Mouse (Mus musculus) 416B (cell line): ENCODE data around the gene Daam1.

Source experiments
- DNase-seq: peaks from one replicate; pipeline ENCODE4 v3.0.0; 2011; ENCODE audit warnings: low read depth

The Daam1 gene

DNA sequence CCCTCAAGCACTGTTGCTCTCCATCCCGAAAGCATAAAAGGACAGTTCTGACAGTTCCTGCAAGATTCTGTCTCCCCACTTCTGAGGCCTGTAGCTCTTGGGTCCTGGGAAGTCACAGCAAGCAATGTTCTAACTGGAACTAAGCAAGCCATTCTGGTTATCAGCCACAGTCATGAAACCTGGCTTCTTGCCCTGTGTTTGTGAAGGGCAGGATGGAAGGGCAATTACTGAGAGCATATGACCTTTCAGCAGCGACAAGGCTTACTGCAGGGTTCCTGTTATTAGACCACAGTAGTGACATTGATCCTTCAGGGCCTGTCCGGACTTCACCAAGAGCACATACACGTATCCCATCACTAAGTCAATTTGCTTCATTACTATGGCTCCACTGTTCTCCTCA, 167.8 kb downstream of the Daam1 start:
- peak; percentile 19 for DNase-seq

DNA sequence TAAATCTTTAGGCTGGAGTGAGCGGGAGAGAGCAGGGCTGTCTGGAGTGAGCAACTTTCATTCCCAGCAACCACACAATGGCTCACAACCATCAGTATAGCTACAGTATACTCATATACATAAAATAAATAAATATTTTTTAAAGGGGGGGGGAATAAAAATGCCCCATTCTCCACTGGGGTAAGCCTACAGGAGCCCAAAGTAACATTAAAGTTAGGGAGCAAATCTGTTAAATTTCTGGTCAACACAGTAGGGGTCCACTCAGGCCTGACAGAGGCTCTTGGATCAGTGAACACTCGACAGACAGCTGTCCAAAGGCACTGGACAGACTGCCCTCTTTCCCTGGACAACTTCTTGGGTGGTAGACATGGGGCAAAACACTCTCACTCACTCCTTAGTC, 168.8 kb downstream of the Daam1 start:
- DNase-seq, result no peak

DNA sequence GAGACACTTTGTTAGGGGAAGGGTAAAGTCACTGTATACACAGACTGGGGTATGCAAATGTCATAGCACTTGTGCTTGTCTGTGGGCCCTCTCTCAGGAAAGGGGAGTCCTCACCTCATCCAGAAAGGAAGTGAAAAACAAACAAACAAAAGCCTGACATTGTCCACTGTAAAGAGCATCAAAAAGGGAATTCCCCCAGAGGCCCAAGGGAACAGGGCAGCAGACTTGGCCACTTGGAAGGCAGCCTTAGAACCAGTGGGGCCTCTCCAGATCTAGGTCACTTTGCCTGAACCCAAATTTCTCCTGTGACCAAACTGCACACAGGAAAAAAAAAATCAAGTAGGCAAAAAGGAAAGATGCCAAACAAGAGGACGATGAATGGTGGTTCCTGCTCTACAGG, 170.9 kb downstream of the Daam1 start:
- no peak for DNase-seq

DNA sequence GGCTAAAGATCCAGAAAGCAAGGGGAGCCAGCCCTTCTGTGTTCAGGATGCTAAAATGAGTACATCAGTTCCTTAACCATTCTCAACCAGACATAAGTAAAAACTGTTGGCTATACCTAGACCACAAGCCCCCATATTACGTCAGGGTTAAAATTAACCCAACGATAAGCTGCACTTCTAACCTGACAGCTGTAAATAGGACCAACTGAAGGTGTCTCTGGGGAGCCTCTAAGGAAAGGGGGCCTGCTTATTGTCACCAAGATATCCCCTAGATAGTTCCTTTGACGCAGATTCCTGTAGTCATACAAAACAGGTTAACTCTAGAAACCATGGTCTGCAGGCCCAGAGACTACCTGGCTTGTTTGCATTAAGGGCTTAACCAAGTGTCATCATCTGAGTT, 174.4 kb downstream of the Daam1 start:
- no peak for DNase-seq

DNA sequence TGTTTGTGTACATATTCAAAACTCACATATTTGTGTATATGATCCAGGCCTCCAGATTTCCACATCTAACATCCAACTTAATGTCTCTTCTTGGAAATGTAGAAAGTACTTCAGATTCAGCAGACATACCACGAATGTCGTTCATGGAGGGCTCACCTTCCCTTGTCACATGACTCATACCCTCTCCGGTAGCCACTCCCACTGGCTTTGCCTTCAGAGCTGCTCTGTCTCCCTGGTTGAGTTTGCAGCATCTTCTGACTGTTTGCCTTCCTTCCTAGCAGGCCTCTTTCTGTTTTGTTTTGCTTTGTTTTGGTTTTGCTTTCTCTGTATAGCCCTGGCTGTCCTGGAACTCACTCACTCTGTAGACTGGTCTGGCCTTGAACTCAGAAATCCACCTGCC, 176.8 kb downstream of the Daam1 start:
- no peak for DNase-seq

DNA sequence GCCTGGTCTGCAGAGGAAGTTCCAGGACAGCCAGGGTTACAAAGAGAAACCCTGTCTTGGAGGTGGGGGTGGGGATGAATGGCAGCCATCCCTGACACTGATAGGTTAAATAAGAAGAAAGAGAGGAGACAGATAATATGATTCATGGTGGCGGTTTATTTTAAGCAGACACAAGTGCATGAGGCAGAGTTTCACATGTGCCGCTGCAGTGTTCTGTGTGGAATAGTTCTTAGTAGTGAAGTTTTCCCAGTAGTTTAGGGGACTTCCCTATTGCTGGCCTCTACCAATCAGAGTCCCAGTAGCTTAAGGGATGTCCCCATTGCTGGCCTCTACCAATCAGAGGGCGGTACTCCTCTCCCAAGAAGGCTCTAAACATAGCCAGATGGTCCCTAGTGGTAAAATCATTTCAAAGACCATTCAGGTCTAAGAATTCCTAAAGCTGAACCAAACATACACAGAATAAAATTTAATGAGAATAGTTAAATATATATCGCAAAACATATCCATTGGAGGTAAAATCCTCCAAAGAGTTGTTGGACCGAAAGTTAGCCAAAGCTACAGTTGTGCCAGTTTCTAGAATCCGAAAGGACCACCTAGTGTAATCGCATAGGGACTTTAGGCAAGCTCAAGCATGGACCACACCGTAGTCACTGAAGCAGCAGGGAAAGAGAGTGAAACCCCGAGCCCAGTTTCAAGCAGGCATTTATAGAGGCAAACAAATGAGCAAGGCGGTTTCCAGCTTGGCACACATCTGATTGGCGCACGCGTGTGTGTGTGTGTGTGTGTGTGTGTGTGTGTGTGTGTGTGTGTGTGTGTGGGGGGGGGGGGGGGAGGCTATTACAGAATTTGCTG, 178.4 kb downstream of the Daam1 start:
- DNase-seq, result no peak

DNA sequence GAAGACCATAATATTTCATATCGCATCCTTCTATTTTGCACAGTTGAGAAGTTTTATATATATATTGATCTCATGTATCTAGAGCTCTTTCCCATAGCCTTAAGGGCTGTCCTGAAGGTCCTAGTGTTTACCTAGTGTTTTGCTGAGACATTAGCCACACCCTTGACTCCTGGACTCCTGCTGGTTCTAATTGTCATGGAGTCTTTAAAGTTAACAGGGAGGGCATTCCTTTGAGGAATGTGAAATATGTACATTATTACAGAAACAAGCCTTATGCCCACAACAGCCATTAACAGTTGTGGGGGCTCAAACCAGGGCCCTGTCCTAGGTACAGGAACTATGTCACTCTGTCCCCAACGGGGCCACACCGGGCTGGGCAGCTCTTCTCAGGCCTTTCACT, 180.5 kb downstream of the Daam1 start:
- DNase-seq, result no peak

DNA sequence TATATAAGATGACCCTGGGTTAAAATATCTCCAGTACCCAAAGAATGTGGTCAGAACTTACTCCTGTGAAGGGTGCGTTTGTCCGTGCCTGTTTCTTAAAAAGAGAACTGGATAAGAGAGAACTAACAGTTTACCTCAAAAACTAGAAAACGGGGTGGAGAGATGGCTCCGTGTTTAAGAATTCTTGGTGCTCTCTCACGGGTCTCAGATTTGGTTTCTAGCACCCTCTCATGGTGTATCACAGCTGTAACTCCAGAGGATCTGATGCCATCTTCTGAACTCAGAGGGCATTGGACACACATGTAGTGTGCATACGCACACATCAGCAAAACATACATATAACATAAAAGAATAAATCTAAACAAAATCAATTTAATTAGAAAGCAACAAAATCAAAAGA, 181.2 kb downstream of the Daam1 start:
- DNase-seq, result peak; percentile 8

DNA sequence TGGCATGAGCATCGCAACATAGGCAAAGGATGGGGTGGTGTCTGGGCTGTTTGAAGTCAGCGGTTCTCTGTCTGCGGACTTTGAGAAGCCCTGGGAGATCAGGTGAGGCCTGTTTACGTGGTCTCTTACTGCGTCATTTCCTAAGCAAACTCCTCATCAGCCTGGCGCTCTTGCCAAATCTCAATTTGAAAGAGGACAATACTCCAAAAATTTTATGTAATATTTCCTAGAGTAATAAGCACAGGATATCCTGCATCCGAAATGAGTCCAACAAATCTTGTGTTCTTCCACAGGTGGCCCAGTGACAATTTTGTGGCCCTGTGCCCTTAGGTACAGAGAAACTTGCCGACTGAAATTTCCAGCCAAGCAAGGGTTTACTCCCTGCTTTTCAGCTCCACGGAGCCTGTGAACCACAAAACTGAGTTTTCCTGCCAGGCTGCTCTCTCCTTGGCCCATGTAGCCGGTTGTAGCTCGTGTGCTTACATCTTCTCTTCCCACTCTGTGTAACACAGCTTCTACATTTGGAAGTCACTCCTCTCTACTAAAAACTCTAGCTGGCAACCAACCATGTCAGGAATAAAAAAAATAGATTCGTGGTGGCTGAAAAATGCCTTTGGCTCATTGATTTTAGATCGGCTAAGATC, 183.0 kb downstream of the Daam1 start:
- no peak for DNase-seq

DNA sequence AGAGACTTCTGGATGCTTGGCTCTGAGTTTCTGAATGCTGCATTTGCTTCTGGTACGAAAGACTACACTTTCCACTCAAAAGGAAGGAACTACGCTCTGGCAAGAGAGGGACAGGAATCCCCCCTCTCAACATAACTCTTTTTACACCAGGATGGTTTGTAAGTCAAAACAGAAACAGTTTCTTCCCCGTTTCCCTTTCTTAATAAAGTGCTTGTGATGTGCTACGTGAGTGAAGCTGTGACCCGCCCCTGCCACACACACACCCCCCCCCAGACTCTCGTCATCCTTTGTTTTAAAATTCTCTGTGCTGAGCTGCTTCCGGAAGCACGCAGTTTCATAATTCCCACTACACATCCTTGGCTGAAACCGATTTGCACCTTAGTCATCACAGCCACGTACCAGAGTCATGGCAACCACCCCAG, 183.5 kb downstream of the Daam1 start:
- DNase-seq, result peak; percentile 24

DNA sequence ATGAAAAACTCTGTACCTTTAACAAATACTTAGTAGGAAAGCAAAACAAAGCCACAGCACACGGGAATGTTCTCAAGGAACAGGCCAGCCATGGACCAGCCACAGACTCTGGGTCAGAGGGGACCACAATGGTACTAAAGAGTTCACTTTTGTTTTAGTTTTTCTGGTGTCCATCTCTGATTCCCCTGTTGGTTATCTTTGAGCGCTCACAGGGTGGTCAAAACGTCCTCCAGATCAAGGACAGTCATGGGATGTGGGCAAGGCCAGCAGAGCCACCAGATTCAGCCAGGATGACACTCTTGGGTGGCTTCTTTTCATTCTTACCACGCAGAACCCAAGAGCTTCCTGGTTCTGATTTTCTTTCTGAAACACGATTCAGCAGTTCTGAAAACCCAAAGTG, 184.4 kb downstream of the Daam1 start:
- no peak for DNase-seq

DNA sequence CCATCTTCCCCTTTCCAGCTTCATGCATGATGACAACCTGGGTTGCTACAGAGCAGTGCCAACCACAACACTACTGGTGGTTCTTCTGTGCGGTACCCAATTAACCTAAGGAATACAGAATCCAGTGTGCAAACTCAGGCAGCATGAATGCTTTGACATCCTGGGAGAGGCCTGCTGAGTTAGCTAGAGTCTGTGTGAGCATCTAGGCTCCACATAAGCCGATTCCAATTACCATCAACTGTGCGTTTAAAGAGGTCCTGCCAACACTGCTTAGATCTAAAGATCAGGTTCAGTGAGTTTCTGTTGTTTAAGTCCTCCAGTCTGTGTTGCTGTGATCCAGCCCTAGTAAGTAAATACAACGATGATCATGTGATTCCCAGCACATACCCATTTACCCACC, 189.4 kb downstream of the Daam1 start:
- DNase-seq, result no peak

DNA sequence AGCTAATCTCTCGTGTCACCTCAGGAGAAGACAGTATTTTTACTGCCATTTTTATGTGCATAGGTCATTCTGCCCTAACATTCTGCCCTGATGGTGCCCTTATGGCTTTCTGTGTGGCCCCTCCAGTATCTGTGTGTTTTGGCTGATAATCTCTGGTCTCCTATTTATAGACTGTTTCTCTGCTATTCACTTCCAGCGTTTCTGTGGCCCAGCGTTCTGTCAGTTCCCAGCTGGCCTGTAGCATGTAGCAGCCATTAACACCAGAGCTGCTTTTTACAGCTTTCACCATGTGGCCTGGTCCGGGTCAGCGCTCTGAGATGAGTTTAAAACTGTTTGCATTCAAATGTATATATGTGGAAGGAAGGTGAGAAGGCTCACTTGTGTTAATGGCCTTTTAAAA, 190.7 kb downstream of the Daam1 start:
- no peak for DNase-seq

DNA sequence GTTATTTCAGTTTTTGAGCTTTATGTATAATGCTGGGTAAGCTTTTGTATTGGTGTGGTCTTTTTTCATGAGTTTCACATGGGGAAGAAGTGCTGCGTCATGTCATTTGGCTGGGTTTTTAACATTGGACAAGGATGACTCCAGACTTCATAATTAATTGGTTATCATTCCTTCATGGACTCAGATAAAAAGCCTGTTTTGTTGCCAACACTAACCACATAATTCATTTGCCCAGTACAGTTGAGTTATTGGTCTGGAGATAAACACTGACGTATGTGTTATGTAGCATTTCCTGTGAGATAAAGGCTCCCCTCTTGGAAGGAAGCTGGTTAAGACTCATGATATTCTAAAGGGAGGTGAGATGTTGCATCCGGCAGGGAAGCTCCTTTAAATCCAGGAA, 191.9 kb downstream of the Daam1 start:
- peak; percentile 36 for DNase-seq

DNA sequence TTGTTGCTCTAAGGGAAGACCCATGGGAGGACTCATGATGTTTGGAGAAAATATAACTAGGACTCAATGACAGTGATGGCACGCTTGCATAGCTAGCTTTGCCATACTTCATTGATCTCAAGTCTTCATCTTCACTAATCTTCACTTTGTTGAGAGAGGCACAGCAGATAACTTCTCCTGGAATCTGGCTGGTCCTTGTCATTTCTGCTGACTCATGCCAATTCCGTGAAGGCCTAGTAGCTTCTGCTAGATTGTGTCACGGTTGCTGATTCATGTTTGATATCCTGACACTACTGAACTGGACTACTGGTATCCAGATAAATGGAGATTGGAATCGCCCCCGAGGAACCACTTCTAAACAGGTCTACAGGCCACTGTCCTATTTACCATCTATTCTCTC, 192.7 kb downstream of the Daam1 start:
- no peak for DNase-seq

DNA sequence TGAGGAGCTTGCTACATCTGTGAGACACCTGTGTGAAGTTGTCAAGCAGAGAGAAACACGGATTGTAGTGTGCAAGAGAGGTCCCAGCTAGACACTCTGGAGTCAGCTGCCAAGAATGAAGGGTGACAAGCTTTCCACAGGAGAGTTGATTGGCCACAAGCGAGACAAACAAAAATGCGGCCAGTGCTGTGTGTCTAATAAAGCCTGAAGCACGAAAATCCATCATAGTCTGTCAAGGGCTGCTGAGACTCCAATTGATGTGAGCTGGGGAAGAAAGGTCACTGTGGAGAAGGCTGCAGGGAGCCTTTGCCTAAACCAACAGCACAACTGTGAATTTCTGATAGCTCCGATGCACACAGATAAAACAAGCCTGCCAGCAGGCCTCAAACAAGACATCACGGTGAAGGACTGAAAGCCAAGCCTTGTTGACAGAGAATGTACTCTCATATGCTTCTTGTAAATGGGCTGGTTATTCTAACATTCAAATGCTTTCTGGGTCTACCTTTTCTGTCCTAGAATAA, 194.5 kb downstream of the Daam1 start:
- no peak for DNase-seq

DNA sequence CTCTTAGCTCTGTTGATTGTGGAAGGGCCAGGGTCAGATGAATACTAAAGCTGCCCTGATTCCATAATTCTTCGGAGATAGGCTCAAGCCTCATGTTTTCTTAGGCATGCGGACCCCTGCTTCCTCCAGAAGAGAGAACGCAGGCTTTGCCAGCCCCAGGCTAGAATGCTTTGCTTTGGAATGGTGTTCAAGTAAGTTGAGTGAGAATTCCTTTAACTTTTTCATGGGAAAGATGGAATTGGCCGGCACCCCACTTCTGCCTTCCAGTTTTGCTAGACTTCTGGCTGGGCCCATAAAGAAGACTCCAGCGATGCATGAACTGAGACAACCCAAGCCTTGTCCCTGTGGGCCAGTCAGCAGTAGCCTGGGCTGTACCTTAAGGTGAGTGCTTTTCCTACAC, 200.3 kb downstream of the Daam1 start:
- DNase-seq, result no peak

DNA sequence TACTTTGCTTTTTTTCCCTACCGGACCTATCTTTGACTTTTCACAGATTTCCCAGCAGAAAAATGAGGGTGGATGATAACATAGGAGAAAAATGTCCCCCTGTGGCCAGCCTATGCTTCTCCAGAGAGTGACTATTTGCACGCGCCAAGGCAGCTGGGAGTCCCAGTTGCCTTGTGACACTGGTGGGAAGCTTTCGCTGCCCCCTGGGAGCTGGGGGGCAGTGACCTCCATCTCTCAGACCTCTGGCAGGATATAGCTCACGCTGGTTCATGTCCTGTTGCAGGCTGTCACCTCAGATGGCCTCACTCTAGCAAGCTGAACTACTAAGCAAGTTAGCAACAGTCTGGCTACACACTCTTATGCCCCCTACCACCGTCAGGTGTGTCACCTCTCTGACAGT, 200.9 kb downstream of the Daam1 start:
- no peak for DNase-seq

DNA sequence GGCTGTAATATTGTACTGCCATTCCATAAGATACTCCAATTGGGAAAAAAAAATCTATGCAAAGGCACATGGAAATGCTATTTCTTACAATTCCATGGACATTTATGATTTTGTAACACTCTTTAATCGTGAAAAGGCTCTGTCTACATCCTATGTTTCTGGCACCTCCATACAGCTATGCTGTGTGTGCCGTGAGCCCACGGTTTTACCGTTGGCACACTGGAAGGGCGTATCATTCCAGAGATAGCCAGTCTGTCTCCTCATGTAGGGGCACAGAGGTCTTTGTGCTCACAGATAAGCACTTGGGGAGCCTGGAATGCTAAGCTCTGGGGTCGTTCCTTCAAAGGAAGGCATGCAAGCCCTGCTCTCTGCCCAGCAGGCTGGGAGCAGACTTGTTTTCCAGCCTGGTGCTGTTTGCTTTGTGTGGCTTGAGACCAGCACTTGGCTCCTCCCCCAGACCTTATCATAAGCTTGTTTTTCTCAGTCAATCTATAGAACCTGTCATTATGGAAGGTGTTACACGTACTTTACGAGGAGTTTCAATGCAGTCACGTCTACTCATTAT, 205.3 kb downstream of the Daam1 start:
- DNase-seq, result no peak

DNA sequence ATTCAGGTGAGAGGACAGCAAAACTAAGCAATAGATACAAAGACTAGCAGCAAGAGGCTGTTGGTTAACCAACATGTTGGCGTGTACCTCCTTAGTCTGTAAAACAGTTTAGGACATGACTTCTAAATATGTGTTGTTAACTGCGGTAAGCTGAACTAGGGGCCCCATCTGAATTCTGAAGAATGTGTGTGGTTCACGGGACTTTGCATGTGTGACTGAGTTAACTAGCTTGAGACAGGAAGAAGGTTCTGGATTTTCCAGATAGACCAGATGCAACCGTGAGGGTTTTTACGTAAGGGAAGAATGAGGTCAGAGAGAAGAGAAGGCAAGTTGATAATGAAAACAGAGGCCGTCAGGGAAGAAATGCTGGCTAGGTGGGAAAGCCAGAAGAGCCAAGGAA, 206.2 kb downstream of the Daam1 start:
- DNase-seq, result no peak

DNA sequence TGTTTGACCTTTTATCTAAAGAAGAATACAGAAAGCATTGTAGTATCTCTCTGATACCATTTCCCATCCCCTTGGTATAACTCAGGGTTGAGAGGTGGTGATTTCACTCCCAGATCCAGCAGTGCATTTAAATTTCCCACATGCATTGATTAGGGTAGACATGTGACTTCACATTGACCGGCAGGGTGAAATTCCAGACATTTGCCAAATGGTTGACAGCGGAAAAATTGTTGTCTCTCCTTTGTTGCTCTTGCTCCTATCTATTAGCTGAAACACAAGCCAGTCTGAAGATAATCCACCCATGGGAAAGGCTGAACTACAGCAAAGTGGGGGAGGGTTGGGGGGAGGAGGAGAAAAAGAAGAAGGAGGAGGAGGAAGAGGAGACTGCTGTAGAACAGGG, 208.0 kb downstream of the Daam1 start:
- no peak for DNase-seq

DNA sequence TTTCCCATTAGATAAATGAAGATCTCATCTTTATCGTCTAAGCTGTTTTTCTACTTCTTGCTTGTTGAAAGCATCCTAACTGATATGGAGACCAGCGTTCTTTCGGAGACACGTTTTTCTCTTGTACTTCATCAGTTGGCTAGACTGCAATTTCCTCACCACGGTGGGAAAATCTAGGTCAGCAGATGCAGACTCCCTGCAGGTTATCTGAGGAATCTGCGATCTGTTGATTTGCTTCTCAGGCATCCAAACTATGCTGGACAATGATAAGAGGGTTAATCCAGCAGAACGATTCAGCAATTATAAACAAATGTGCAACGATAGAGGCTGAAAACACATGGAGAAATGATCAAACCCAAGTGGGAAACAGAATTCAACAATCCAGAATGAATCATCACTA, 208.6 kb downstream of the Daam1 start:
- DNase-seq, result no peak

DNA sequence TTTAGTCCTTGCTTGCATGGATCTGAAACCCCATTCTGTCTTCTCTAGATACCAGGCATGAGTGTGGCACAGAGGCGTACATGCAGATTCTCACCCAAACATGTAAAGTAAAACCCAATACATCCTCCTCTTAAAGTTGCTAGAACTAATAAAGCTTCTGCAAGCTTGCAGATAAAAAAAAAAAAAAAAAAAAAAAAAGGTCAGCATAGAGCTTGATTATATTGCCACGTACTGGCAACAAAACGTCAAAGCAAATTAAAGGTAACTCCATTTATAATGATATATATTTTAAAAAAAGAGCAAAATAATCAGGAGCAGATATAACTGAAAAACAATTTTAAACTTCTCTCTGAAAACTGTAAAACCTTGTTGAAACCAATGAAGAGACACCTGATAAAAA, 210.4 kb downstream of the Daam1 start:
- DNase-seq, result no peak
